Mouse (Mus musculus) intestine, embryonic 16.5 days (tissue): ENCODE measurements around the gene Ifna15. TPM values are rescaled to one million over a fixed set of nuclear protein-coding genes. Genes with fewer than 3 reads are reported as not detected.
"Not testable (repeated sequence)": the region's sequence is repeated elsewhere in the genome, so short reads cannot be mapped to it uniquely, and the experiment has no call there.

Experiments
- ATAC-seq: fragments of 200-750 bp; cut with Nextera tagmentation; 2 replicates; pipeline ENCODE4 v1.8.0; 2017; ENCODE audit warnings: moderate TSS enrichment, moderate library complexity
- H3K27ac ChIP-seq: fragments of 300-500 bp; sonication (generic); 2 replicates; pipeline ENCODE4 v1.5.1; 2014; ENCODE audit warnings: mild to moderate bottlenecking, low read length
- H3K27me3 ChIP-seq: fragments of 300-500 bp; sonication (generic); replicated peaks from 2 replicates; pipeline ENCODE4 v1.6.1; 2014; ENCODE audit warnings: low read length, control low read depth, mixed read lengths; ENCODE audit not compliant: control insufficient read depth, insufficient read depth
- H3K36me3 ChIP-seq: fragments of 300-500 bp; sonication (generic); 2 replicates; pipeline ENCODE4 v1.6.1; 2014; ENCODE audit warnings: low read length, control low read depth; ENCODE audit not compliant: control insufficient read depth, insufficient read depth
- H3K4me1 ChIP-seq: fragments of 300-500 bp; sonication (generic); 2 replicates; pipeline ENCODE4 v1.6.1; 2014; ENCODE audit warnings: low read length, control low read depth, mixed read lengths; ENCODE audit not compliant: control insufficient read depth, insufficient read depth
- H3K4me2 ChIP-seq: fragments of 300-500 bp; sonication (generic); 2 replicates; pipeline ENCODE4 v1.6.1; 2014; ENCODE audit warnings: low read depth, low read length, control low read depth
- H3K4me3 ChIP-seq: fragments of 300-500 bp; sonication (generic); 2 replicates; pipeline ENCODE4 v1.5.1; 2014; ENCODE audit warnings: mild to moderate bottlenecking, low read length
- H3K9ac ChIP-seq: fragments of 300-500 bp; sonication (generic); 2 replicates; pipeline ENCODE4 v1.6.1; 2014; ENCODE audit warnings: low read depth, low read length
- H3K9me3 ChIP-seq: fragments of 300-500 bp; sonication (generic); 2 replicates; pipeline ENCODE4 v1.6.1; 2016; ENCODE audit warnings: low read length, control low read depth; ENCODE audit not compliant: control insufficient read depth
- WGBS: fragments of 180-500 bp; shearing (Covaris S2); extraction: QIAGEN DNeasy Blood & Tissue Kit; methylation state at CpG from one replicate; pipeline ENCODE4 v1.1.7; 2014; 5-methylcytosine and 5-hydroxymethylcytosine counted together
- polyA plus RNA-seq: library from polyadenylated mRNA; unstranded; fragments of >200 nt; fragmentation: Nextera tagmentation; extraction: Ambion mirVana; gene quantifications from 2 replicates; pipeline ENCODE4 v1.2.1, GENCODE M21; 2015

Ifna15 gene
- polyA plus RNA-seq, result not detected in 2 replicates

- H3K36me3 ChIP-seq, H3K27me3 ChIP-seq, H3K27ac ChIP-seq, H3K9me3 ChIP-seq, H3K9ac ChIP-seq, H3K4me1 ChIP-seq, ATAC-seq, H3K4me3 ChIP-seq, H3K4me2 ChIP-seq: not testable (repeated sequence)
Measured at GRCm38 (mm10) chr4:88558145-88558544, at the start of gene Ifna15. Gene Ifna15, minus strand, starts transcription at chr4:88558245.

GRCm38 (mm10) chr4:88603276-88603675 lies 45.2 kb upstream of the Ifna15 start, which contains the start of gene Ifna12:
Gene Ifna12, minus strand, starts transcription at chr4:88603376.
- Histone ChIP-seq H3K4me2 (no peak within 1 kb of the TSS), H3K27me3 (no peaks in the 10 kb centered on the region), H3K9ac (no peak within 1 kb of the TSS), H3K9me3 (no peaks in the 10 kb centered on the region), H3K27ac (no peak within 1 kb of the TSS), H3K4me3 (no peak within 1 kb of the TSS), H3K4me1 (no peaks in the 10 kb centered on the region), H3K36me3 (no peaks in the 10 kb centered on the region)
- no peak for ATAC-seq

- H3K4me1 ChIP-seq, result no peaks in the 10 kb centered on the region
- WGBS, result 79% methylated on average over 1 of the region's 1 CpGs
- no peak within 1 kb of the TSS for H3K4me2 ChIP-seq
- no peak within 1 kb of the TSS for H3K4me3 ChIP-seq
- no peak within 1 kb of the TSS for H3K27ac ChIP-seq
- no peak within 1 kb of the TSS for H3K9ac ChIP-seq
- no peaks in the 10 kb centered on the region for H3K36me3 ChIP-seq
- H3K27me3 ChIP-seq, result no peaks in the 10 kb centered on the region
- no peaks in the 10 kb centered on the region for H3K9me3 ChIP-seq
- ATAC-seq, result no peak
Measured at GRCm38 (mm10) chr4:88592285-88592684, 34.2 kb upstream of the Ifna15 start, which contains the start of gene Ifna9. Gene Ifna9, minus strand, starts transcription at chr4:88592385.

GRCm38 (mm10) chr4:88571698-88572097 lies 13.7 kb upstream of the Ifna15 start, which contains the start of gene Ifna14:
Gene Ifna14, minus strand, starts transcription at chr4:88571798.
- Histone ChIP-seq H3K9ac (no peak within 1 kb of the TSS), H3K4me3 (no peak within 1 kb of the TSS), H3K27me3 (no peaks in the 10 kb centered on the region), H3K9me3 (no peaks in the 10 kb centered on the region), H3K4me2 (no peak within 1 kb of the TSS), H3K27ac (no peak within 1 kb of the TSS), H3K36me3 (no peaks in the 10 kb centered on the region), H3K4me1 (no peaks in the 10 kb centered on the region)
- 77% methylated on average over 1 of the region's 1 CpGs for WGBS
- no peak for ATAC-seq

- Histone ChIP-seq H3K4me2 (no peak overlapping the region), H3K27ac (no peak overlapping the region)
- 96% methylated on average over 1 of the region's 1 CpGs for WGBS
Measured at GRCm38 (mm10) chr4:88561791-88562190, 3.7 kb upstream of the Ifna15 start.

GRCm38 (mm10) chr4:88550161-88550945 lies 7.7 kb downstream of the Ifna15 start:
- no peaks in the 10 kb centered on the region for H3K4me1 ChIP-seq
- 32% methylated on average over 22 of the region's 22 CpGs for WGBS
- ATAC-seq, result peak; percentile 94
- no peaks in the 10 kb centered on the region for H3K36me3 ChIP-seq
- no peak overlapping the region for H3K27ac ChIP-seq
- H3K9ac ChIP-seq, result no peak overlapping the region
- H3K4me2 ChIP-seq, result peak overlapping the region; percentile 53
- H3K4me3 ChIP-seq, result peak overlapping the region; percentile 39
- H3K27me3 ChIP-seq, result no peaks in the 10 kb centered on the region
- H3K9me3 ChIP-seq, result no peaks in the 10 kb centered on the region

More at GRCm38 (mm10) chr4:88561791-88562190, 3.7 kb upstream of the Ifna15 start:
- no peaks in the 10 kb centered on the region for H3K9me3 ChIP-seq
- H3K9ac ChIP-seq, result no peak overlapping the region
- no peaks in the 10 kb centered on the region for H3K27me3 ChIP-seq
- no peaks in the 10 kb centered on the region for H3K4me1 ChIP-seq
- ATAC-seq, result no peak
- H3K36me3 ChIP-seq, result no peaks in the 10 kb centered on the region
- no peak overlapping the region for H3K4me3 ChIP-seq

- no peaks in the 10 kb centered on the region for H3K36me3 ChIP-seq
- H3K9me3 ChIP-seq, result no peaks in the 10 kb centered on the region
- no peak overlapping the region for H3K27ac ChIP-seq
- H3K27me3 ChIP-seq, result no peaks in the 10 kb centered on the region
- H3K4me1 ChIP-seq, result no peaks in the 10 kb centered on the region
- no peak overlapping the region for H3K4me2 ChIP-seq
- no peak overlapping the region for H3K9ac ChIP-seq
- WGBS, result 79% methylated on average over 1 of the region's 1 CpGs
- H3K4me3 ChIP-seq, result no peak overlapping the region
- no peak for ATAC-seq
Measured at GRCm38 (mm10) chr4:88547986-88548385, 10.1 kb downstream of the Ifna15 start.

- H3K27ac ChIP-seq, result no peak overlapping the region
- WGBS, result 45% methylated on average over 2 of the region's 2 CpGs
- no peaks in the 10 kb centered on the region for H3K4me1 ChIP-seq
- H3K27me3 ChIP-seq, result no peaks in the 10 kb centered on the region
- no peaks in the 10 kb centered on the region for H3K36me3 ChIP-seq
- H3K4me3 ChIP-seq, result no peak overlapping the region
- H3K4me2 ChIP-seq, result no peak overlapping the region
- H3K9me3 ChIP-seq, result no peaks in the 10 kb centered on the region
- no peak overlapping the region for H3K9ac ChIP-seq
- ATAC-seq, result peak; percentile 56; the same call in 1 of the 2 replicates
Measured at GRCm38 (mm10) chr4:88543649-88544234, 14.3 kb downstream of the Ifna15 start.

- H3K36me3 ChIP-seq, result no peaks in the 10 kb centered on the region
- no peak overlapping the region for H3K4me2 ChIP-seq
- peak; percentile 50; the same call in 1 of the 2 replicates for ATAC-seq
- H3K9me3 ChIP-seq, result no peaks in the 10 kb centered on the region
- H3K27ac ChIP-seq, result no peak overlapping the region
- H3K4me3 ChIP-seq, result no peak overlapping the region
- no peak overlapping the region for H3K9ac ChIP-seq
- no peaks in the 10 kb centered on the region for H3K27me3 ChIP-seq
- WGBS, result 48% methylated on average over 12 of the region's 12 CpGs
- 0 out of 2 replicates have a peak, but pooled peaks cover 8% of the 10 kb centered on the region for H3K4me1 ChIP-seq
Measured at GRCm38 (mm10) chr4:88537328-88537727, 20.7 kb downstream of the Ifna15 start.
